Mouse (Mus musculus): ENCODE measurements around the gene Ms4a4d. TPM values are rescaled to one million over a fixed set of nuclear protein-coding genes. Genes with fewer than 3 reads are reported as not detected.
"Not testable (repeated sequence)": the region's sequence is repeated elsewhere in the genome, so short reads cannot be mapped to it uniquely, and the experiment has no call there.

The Ms4a4d gene
- polyA plus RNA-seq (2016; fragmentation: Nextera tagmentation; extraction: Ambion mirVana): 0.63 and 0.73 TPM in 2 replicates

GRCm38 (mm10) chr19:11536593-11536992 is at the start of gene Ms4a4d:
Ms4a4d (plus strand) TSS chr19:11536801.
- no peak for ATAC-seq (ENCODE audit: insufficient number of reproducible peaks, insufficient read depth, low FRiP score, low TSS enrichment, low read depth)
- no peaks in the 10 kb centered on the region for H3K27me3 ChIP-seq
- no peaks in the 10 kb centered on the region; the same call in 1 of the 2 replicates for H3K4me1 ChIP-seq (replicated peaks)
- 10% methylated on average over 7 of the region's 7 CpGs for whole genome bisulfite sequencing
- no peak within 1 kb of the TSS for H3K4me2 ChIP-seq
- H3K9ac ChIP-seq (replicated peaks): no peak within 1 kb of the TSS
- H3K27ac ChIP-seq: no peak within 1 kb of the TSS
- H3K4me3 ChIP-seq (replicated peaks): no peak within 1 kb of the TSS
- no peaks in the 10 kb centered on the region for H3K9me3 ChIP-seq
- no peaks in the 10 kb centered on the region for H3K36me3 ChIP-seq

GRCm38 (mm10) chr19:11491406-11492189 is 45.0 kb upstream of the Ms4a4d start:
- H3K4me2 ChIP-seq: no peak overlapping the region
- H3K36me3 ChIP-seq: no peaks in the 10 kb centered on the region
- no peaks in the 10 kb centered on the region for H3K9me3 ChIP-seq
- no peak for ATAC-seq (ENCODE audit: insufficient number of reproducible peaks, insufficient read depth, low FRiP score, low TSS enrichment, low read depth)
- H3K4me1 ChIP-seq (replicated peaks): no peaks in the 10 kb centered on the region
- WGBS: 72% methylated on average over 4 of the region's 4 CpGs
- H3K9ac ChIP-seq (replicated peaks): no peak overlapping the region
- H3K4me3 ChIP-seq (replicated peaks): no peak overlapping the region
- H3K27ac ChIP-seq: no peak overlapping the region
- H3K27me3 ChIP-seq: no peaks in the 10 kb centered on the region

DNA sequence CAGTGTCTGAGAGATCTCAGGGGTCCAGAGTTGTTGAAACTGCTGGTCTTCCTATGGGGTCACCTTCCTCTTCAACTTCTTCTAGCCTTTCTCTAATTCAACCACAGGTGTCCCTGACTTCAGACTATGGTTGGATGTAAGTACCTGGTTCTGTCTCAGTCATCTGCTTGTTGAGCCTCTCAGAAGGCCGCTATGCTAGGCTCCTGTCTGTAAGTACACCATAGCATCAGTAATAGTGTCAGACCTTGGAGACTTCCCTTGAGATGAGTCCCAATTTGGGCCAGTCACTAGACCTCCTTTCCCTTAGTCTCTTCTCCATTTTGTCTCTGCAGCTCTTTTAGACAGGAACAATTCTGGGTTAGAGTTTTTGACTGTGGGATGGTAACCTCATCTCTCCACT is 43.9 kb upstream of the Ms4a4d start:
- no peak overlapping the region for H3K4me2 ChIP-seq
- 89% methylated on average over 1 of the region's 1 CpGs for WGBS

GRCm38 (mm10) chr19:11494519-11494918 is 42.1 kb upstream of the Ms4a4d start:
- H3K4me3 ChIP-seq (replicated peaks): no peak overlapping the region
- 86% methylated on average over 3 of the region's 3 CpGs for WGBS
- H3K4me2 ChIP-seq: no peak overlapping the region
- H3K36me3 ChIP-seq: no peaks in the 10 kb centered on the region
- H3K27ac ChIP-seq: no peak overlapping the region
- no peaks in the 10 kb centered on the region for H3K9me3 ChIP-seq
- H3K9ac ChIP-seq (replicated peaks): no peak overlapping the region
- H3K27me3 ChIP-seq: no peaks in the 10 kb centered on the region
- no peaks in the 10 kb centered on the region for H3K4me1 ChIP-seq (replicated peaks)
- ATAC-seq (ENCODE audit: insufficient number of reproducible peaks, insufficient read depth, low FRiP score, low TSS enrichment, low read depth): no peak

More for the DNA sequence above, 43.9 kb upstream of the Ms4a4d start:
- no peak overlapping the region for H3K27ac ChIP-seq
- no peaks in the 10 kb centered on the region for H3K4me1 ChIP-seq (replicated peaks)
- H3K4me3 ChIP-seq (replicated peaks): no peak overlapping the region
- no peaks in the 10 kb centered on the region for H3K27me3 ChIP-seq
- H3K36me3 ChIP-seq: no peaks in the 10 kb centered on the region
- no peak for ATAC-seq (ENCODE audit: insufficient number of reproducible peaks, insufficient read depth, low FRiP score, low TSS enrichment, low read depth)
- H3K9me3 ChIP-seq: no peaks in the 10 kb centered on the region
- H3K9ac ChIP-seq (replicated peaks): no peak overlapping the region

DNA sequence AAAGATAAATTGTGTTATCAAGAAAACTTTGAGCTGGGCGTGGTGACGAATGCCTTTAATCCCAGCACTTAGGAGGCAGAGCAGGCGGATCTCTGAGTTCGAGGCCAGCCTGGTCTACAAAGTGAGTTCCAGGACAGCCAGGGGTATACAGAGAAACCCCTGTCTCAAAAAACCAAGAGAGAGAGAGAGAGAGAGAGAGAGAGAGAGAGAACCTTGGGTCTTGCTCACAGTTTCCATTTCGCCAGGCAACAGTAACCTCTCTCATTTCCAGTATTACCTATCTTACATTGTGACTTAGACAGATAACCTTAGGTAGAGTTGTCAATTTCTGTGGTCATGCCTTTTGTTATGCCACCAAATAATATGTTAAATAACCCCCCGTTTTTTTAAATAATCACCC is 40.2 kb upstream of the Ms4a4d start:
- no peak for ATAC-seq (ENCODE audit: insufficient number of reproducible peaks, insufficient read depth, low FRiP score, low TSS enrichment, low read depth)
- Histone ChIP-seq H3K27ac (no peak overlapping the region), H3K9ac (replicated peaks) (no peak overlapping the region), H3K27me3 (no peaks in the 10 kb centered on the region), H3K36me3 (no peaks in the 10 kb centered on the region), H3K4me3 (replicated peaks) (no peak overlapping the region), H3K4me1 (replicated peaks) (no peaks in the 10 kb centered on the region), H3K9me3 (no peaks in the 10 kb centered on the region), H3K4me2 (no peak overlapping the region)
- 82% methylated on average over 6 of the region's 6 CpGs for WGBS

- ATAC-seq (ENCODE audit: insufficient number of reproducible peaks, insufficient read depth, low FRiP score, low TSS enrichment, low read depth); H3K9ac ChIP-seq (replicated peaks); H3K27ac ChIP-seq; H3K36me3 ChIP-seq; H3K27me3 ChIP-seq; H3K4me1 ChIP-seq (replicated peaks); H3K4me3 ChIP-seq (replicated peaks); H3K9me3 ChIP-seq; H3K4me2 ChIP-seq: not testable (repeated sequence)
- 81% methylated on average over 1 of the region's 1 CpGs for WGBS
These were observed 39.3 kb upstream of the Ms4a4d start for GRCm38 (mm10) chr19:11497300-11497699.

- no peak for ATAC-seq (ENCODE audit: insufficient number of reproducible peaks, insufficient read depth, low FRiP score, low TSS enrichment, low read depth)
- 85% methylated on average over 1 of the region's 1 CpGs for WGBS
- H3K4me3 ChIP-seq (replicated peaks): no peak overlapping the region
These were observed 35.8 kb upstream of the Ms4a4d start for GRCm38 (mm10) chr19:11500796-11501195.

GRCm38 (mm10) chr19:11501326-11501725 is 35.3 kb upstream of the Ms4a4d start:
- ATAC-seq (ENCODE audit: insufficient number of reproducible peaks, insufficient read depth, low FRiP score, low TSS enrichment, low read depth): no peak
- Histone ChIP-seq H3K4me1 (replicated peaks) (no peaks in the 10 kb centered on the region), H3K4me2 (no peak overlapping the region), H3K9ac (replicated peaks) (no peak overlapping the region), H3K27ac (no peak overlapping the region), H3K27me3 (no peaks in the 10 kb centered on the region), H3K4me3 (replicated peaks) (no peak overlapping the region), H3K36me3 (no peaks in the 10 kb centered on the region), H3K9me3 (no peaks in the 10 kb centered on the region)
- WGBS: 89% methylated on average over 4 of the region's 4 CpGs

More at GRCm38 (mm10) chr19:11500796-11501195, 35.8 kb upstream of the Ms4a4d start:
- no peak overlapping the region for H3K9ac ChIP-seq (replicated peaks)
- no peak overlapping the region for H3K4me2 ChIP-seq
- no peaks in the 10 kb centered on the region for H3K9me3 ChIP-seq
- H3K27ac ChIP-seq: no peak overlapping the region
- H3K4me1 ChIP-seq (replicated peaks): no peaks in the 10 kb centered on the region
- no peaks in the 10 kb centered on the region for H3K27me3 ChIP-seq
- H3K36me3 ChIP-seq: no peaks in the 10 kb centered on the region

DNA sequence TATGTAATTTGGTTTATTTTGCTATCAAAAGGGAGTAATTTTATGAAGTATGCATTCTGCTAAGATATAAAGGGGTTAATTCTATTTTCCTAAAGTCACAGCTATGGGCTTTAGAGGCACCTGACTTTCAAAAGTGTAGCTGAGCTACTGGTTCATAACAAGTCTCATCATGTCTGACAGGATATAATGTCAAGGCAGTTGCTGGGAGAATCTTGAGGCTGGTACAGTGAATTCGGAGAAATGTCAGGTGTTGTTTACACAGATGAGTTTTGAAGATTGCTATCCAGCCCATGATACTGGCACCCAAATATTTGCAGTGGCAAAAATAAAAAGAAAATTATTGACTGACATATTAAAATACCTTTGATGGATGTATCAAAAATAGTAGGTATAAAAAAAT is 31.7 kb upstream of the Ms4a4d start:
- no peaks in the 10 kb centered on the region for H3K36me3 ChIP-seq
- 71% methylated on average over 1 of the region's 1 CpGs for WGBS

GRCm38 (mm10) chr19:11513458-11513857 is 23.1 kb upstream of the Ms4a4d start:
- H3K36me3 ChIP-seq: no peaks in the 10 kb centered on the region
- no peaks in the 10 kb centered on the region for H3K4me1 ChIP-seq (replicated peaks)
- H3K9ac ChIP-seq (replicated peaks): no peak overlapping the region
- no peaks in the 10 kb centered on the region for H3K27me3 ChIP-seq
- H3K9me3 ChIP-seq: no peaks in the 10 kb centered on the region
- no peak for ATAC-seq (ENCODE audit: insufficient number of reproducible peaks, insufficient read depth, low FRiP score, low TSS enrichment, low read depth)
- no peak overlapping the region for H3K4me2 ChIP-seq
- no peak overlapping the region for H3K4me3 ChIP-seq (replicated peaks)
- H3K27ac ChIP-seq: no peak overlapping the region
- WGBS: 69% methylated on average over 1 of the region's 1 CpGs

More for the DNA sequence above, 31.7 kb upstream of the Ms4a4d start:
- no peak for ATAC-seq (ENCODE audit: insufficient number of reproducible peaks, insufficient read depth, low FRiP score, low TSS enrichment, low read depth)
- Histone ChIP-seq H3K4me2 (no peak overlapping the region), H3K9me3 (no peaks in the 10 kb centered on the region), H3K4me3 (replicated peaks) (no peak overlapping the region), H3K27ac (no peak overlapping the region), H3K9ac (replicated peaks) (no peak overlapping the region), H3K27me3 (no peaks in the 10 kb centered on the region), H3K4me1 (replicated peaks) (no peaks in the 10 kb centered on the region)

GRCm38 (mm10) chr19:11516246-11516645 is 20.4 kb upstream of the Ms4a4d start, which contains the start of gene Ms4a6b:
Ms4a6b (plus strand) TSS chr19:11516512.
- Histone ChIP-seq H3K27ac (no peak within 1 kb of the TSS), H3K27me3 (no peaks in the 10 kb centered on the region), H3K4me1 (replicated peaks) (no peaks in the 10 kb centered on the region), H3K9ac (replicated peaks) (no peak within 1 kb of the TSS), H3K36me3 (no peaks in the 10 kb centered on the region), H3K4me3 (replicated peaks) (no peak within 1 kb of the TSS), H3K4me2 (no peak within 1 kb of the TSS), H3K9me3 (no peaks in the 10 kb centered on the region)
- ATAC-seq (ENCODE audit: insufficient number of reproducible peaks, insufficient read depth, low FRiP score, low TSS enrichment, low read depth): no peak

- Histone ChIP-seq H3K4me1 (replicated peaks) (no peaks in the 10 kb centered on the region), H3K9ac (replicated peaks) (no peak overlapping the region), H3K9me3 (no peaks in the 10 kb centered on the region), H3K27ac (no peak overlapping the region), H3K27me3 (no peaks in the 10 kb centered on the region), H3K4me2 (no peak overlapping the region), H3K36me3 (no peaks in the 10 kb centered on the region), H3K4me3 (replicated peaks) (no peak overlapping the region)
- no peak for ATAC-seq (ENCODE audit: insufficient number of reproducible peaks, insufficient read depth, low FRiP score, low TSS enrichment, low read depth)
- WGBS: 69% methylated on average over 4 of the region's 4 CpGs
These were observed 19.8 kb upstream of the Ms4a4d start for GRCm38 (mm10) chr19:11516845-11517244.

All from limb, embryonic 12.5 days (tissue).